Mouse (Mus musculus) lung, adult 2 months (tissue): ENCODE data around the gene Gm36028. TPM values are rescaled to one million over a fixed set of nuclear protein-coding genes. Genes with fewer than 3 reads are reported as not detected.

Experiments
- DNase-seq: peaks from one replicate; pipeline ENCODE4 v3.0.0; 2022
- H3K4me1 ChIP-seq: fragments of 200-500 bp; 2 replicates; pipeline ENCODE4 v1.6.1; 2011; ENCODE audit warnings: low read length; ENCODE audit not compliant: control insufficient read depth, insufficient read depth
- H3K4me3 ChIP-seq: fragments of 200-500 bp; replicated peaks from 2 replicates; pipeline ENCODE3; 2011; ENCODE audit warnings: low read depth, mild to moderate bottlenecking, control low read depth, low read length; ENCODE audit errors: extremely low read depth
- CTCF ChIP-seq: fragments of 200-500 bp; IDR thresholded peaks from 2 replicates; pipeline ENCODE4 v1.5.1; 2011; ENCODE audit warnings: mild to moderate bottlenecking, low read length, control low read depth; ENCODE audit not compliant: insufficient read depth
- POLR2A ChIP-seq: fragments of 200-500 bp; IDR thresholded peaks from 2 replicates; pipeline ENCODE4 v1.6.1; 2011; ENCODE audit warnings: low read depth, mild to moderate bottlenecking, control low read depth, low read length, borderline replicate concordance; ENCODE audit errors: extremely low read depth
- WGBS: fragments of 180-500 bp; shearing (Covaris S2); methylation state at CpG from one replicate; pipeline ENCODE4 v1.1.7; 2018; 5-methylcytosine and 5-hydroxymethylcytosine counted together
- polyA plus RNA-seq: library from polyadenylated mRNA; depleted of rRNA; stranded (reverse); fragments of >200 nt; gene quantifications from 2 replicates; pipeline ENCODE4 v1.2.3, GENCODE M21; 2012

Gene Gm36028
- polyA plus RNA-seq, 1 experiment, result 0.38 TPM

DNA sequence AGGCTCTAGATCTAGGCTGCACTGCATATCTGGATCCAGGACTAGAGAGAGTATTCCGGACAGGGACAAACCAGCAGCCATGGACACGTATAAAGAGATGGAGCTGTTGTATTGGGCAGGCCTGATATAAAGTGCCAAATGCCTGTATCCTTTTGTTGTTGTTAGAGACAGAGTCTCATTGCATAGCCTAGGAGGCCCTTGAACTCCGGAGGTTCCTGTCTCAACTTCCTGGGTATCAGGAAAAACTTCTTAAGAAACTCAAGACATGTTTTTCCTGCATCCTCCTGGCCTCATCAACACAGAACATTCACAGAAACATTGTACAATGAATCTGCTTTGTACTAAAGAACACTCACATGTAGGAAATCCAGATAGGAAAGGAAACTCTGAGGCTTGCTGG is 13.9 kb downstream of the Gm36028 start:
- no peak for DNase-seq
- WGBS, result 59% methylated on average over 3 of the region's 3 CpGs

DNA sequence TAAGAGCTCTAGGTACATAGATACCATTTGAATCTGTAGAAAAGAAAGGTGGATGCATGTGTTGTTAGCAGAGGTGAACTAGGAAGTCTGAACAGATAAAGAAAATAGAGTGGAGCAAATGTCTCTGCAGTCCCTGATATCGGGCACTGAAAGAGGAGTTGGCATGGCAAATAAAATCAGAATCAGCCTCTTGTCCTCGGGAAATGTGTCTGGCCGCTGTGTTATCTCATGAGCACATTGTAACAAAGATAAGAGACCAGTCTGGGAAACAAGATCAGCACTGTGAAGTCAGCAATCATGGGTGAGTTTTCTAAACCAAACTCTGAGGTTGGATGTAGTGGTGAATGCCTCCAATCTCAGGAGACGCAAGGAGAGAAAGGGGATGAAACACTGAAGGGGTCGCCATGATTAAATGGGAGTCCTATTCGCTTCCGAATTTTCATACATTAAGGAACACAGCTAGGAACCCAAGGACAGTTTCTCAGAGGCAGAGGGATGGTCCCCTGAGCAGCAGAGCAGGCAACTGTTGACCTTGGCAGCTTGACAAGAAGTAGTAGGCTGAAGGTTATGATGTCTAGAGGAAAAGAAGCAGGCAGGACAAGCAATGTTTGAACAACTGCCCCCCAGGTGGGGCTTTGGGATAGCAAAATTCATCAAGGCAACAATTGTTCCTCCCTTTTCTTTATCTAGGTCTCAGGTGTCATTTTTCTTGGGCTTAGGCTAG is 15.6 kb downstream of the Gm36028 start:
- DNase-seq, result no peak
- TF ChIP-seq POLR2A (no peak), CTCF (no peak)
- 48% methylated on average over 7 of the region's 7 CpGs for WGBS
- Histone ChIP-seq H3K4me3 (no peak overlapping the region), H3K4me1 (peaks cover 5% of the 10 kb centered on the region)

More for the DNA sequence above, 13.9 kb downstream of the Gm36028 start:
- no peak overlapping the region for H3K4me3 ChIP-seq
- TF ChIP-seq CTCF (no peak), POLR2A (no peak)
- H3K4me1 ChIP-seq, result peaks cover 7% of the 10 kb centered on the region

DNA sequence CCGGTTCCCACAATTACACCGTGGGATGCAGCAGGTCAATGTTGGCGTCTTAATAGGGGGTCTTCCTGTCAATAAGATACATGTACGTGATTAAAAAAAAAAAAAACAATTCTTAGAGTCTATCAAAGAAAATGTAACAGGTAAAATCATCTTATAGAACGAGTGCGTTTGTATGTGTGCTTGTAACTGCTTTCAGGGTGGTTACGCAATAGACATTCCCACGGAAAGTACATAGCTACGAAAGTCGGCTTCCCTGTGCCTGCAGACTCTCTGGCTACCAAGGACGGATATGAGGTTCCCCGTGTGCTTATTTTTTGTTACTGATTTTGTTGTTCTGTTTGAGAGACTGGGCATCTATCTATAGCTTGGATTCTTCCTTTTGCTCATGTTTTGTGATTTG is 17.2 kb downstream of the Gm36028 start:
- no peak overlapping the region for H3K4me3 ChIP-seq
- 57% methylated on average over 12 of the region's 12 CpGs for WGBS

DNA sequence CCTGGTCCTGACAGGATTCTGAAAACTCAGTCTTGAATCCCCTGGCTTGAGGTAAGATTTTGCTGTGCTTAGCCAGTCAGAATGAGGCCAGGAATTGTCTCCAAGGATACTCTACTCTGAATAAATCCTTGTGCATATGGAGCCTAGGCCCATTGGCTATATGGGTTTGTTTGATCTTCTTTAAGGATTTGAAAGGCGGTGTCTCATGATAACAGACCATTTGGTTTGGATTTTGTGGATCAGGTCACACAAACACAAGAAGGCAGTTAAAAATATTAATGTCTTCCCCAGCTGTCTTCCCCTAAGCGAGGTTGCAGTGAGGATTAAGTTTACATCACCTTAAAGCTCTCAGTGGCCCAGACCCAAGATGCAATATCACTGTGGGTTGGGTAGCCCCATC is 18.5 kb downstream of the Gm36028 start:
- TF ChIP-seq CTCF (no peak), POLR2A (no peak)
- Histone ChIP-seq H3K4me1 (peaks cover 4% of the 10 kb centered on the region), H3K4me3 (no peak overlapping the region)
- no peak for DNase-seq
- 83% methylated on average over 2 of the region's 2 CpGs for WGBS

More for the DNA sequence above, 17.2 kb downstream of the Gm36028 start:
- peaks cover 5% of the 10 kb centered on the region for H3K4me1 ChIP-seq
- TF ChIP-seq CTCF, result no peak
- no peak for TF ChIP-seq POLR2A
- DNase-seq, result no peak

DNA sequence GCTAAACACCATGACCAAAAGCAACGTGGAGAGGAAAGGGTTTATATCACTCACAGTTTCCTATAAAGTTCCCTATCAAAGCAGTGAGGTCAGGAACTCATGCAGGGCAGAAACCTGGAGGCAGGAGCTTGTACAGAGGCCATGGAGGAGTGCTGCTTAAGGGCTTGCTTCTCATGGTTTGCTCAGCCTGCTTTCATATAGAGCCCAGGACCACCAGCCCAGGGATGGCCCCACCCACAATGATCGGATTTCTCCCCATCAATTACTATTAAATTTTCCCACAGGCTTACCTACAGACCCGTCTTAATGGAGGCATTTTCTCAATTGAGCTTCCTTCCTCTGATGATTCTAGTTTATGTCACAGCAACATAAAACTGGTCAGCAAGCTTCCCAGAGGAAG is 23.4 kb downstream of the Gm36028 start:
- 50% methylated on average over 3 of the region's 3 CpGs for WGBS
- Histone ChIP-seq H3K4me3 (no peak overlapping the region), H3K4me1 (no peaks in the 10 kb centered on the region)
- DNase-seq, result no peak
- no peak for TF ChIP-seq CTCF
- no peak for TF ChIP-seq POLR2A

DNA sequence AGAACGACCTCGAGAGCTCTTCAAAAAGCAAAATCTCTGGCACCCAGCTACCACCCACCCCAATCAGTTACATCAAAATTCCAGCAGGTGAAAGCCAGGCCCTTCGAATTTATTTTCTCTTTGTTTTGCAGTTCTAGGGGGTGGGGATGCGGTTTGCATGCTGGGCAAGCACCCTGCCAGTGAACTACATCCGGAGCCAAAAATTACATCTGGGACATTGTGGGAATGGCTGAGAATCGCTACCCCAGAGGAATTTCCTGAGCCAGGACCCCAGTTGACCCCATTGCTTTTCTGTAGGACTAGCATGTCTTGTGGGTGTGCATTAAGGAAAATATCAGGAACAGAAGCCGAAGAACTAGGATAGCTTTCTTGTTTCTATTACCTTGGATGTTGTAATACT is 29.9 kb downstream of the Gm36028 start:
- no peak for DNase-seq

DNA sequence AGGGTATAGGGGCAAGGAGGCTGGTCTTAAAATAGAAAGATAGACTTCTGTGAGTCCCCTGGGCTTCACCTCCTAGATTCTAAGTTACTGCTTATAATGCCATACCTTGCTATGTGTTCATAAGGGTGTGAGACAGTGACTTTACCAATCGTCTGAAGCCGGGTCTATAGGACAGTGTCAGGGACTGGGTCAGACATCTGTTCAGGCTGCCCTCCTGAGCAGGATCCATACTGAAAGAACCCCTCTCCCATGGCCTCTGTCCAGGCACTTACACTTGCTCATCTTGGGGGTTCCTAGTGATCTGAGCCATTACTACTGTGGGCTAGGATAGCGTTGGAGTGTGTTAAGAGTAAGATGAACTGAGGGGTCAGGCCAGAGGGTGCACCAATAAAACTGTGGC is 34.7 kb downstream of the Gm36028 start:
- WGBS, result 95% methylated on average over 3 of the region's 3 CpGs
- no peak overlapping the region for H3K4me3 ChIP-seq
- H3K4me1 ChIP-seq, result no peaks in the 10 kb centered on the region
- DNase-seq, result no peak
- no peak for TF ChIP-seq POLR2A
- TF ChIP-seq CTCF, result no peak

More for the DNA sequence above, 29.9 kb downstream of the Gm36028 start:
- Histone ChIP-seq H3K4me3 (no peak overlapping the region), H3K4me1 (no peaks in the 10 kb centered on the region)
- TF ChIP-seq CTCF (no peak), POLR2A (no peak)
- WGBS, result 59% methylated on average over 7 of the region's 7 CpGs

DNA sequence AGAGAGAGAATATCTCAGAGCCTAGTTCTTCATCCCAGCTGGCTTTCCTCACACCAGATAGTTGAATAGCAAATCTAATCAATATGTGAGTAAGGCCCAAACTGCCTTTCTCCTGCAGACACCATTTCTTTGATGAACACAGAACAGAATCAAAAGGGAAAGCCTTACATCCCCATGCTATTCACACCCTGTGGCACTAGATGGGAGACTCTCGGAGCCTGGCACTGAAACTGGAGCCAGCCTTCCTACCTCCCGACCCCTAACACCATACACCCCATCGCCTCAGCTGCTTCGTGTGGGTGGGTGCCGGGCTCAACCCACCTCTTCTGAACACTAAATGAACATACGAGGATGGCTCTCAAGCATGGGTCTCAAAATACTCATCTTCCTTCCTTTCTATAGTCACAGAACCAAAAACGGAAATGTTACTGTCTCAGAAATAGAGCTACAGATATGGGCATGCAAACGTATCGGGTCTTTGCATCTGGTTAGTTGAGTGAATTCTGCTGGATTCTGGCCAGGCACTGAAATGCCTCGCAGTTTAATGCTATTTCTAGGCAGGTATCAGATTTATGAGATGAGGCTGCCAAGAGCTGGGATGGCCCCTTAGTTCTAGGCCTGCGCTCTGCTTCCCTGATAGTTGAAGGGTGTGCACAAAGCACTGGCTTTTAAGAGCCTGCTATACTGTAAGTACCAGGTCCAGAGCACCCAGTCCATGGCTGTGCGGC is 36.0 kb downstream of the Gm36028 start:
- WGBS, result 92% methylated on average over 12 of the region's 12 CpGs
- Histone ChIP-seq H3K4me3 (no peak overlapping the region), H3K4me1 (no peaks in the 10 kb centered on the region)
- no peak for DNase-seq
- TF ChIP-seq CTCF (no peak), POLR2A (no peak)

DNA sequence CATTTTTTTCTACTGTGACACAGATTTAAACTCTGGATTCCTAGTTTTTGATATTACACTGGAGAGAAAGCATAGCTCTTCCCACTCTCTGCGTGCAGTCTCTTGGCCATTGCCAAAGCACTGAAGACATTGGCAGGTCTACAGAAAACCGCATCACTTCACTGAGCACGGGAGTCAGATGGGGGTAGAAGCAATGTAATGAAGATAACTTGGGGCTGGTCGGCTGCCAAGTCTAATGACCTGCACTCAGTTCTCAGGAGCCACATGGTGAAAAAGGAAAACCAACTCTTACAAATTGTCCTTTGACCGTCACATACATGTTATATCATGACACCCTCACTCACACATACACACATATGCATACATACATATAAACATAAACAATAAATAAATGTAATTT is 37.0 kb downstream of the Gm36028 start:
- DNase-seq, result no peak
- WGBS, result 73% methylated on average over 5 of the region's 5 CpGs
- TF ChIP-seq POLR2A (no peak), CTCF (no peak)
- Histone ChIP-seq H3K4me1 (no peaks in the 10 kb centered on the region), H3K4me3 (no peak overlapping the region)

DNA sequence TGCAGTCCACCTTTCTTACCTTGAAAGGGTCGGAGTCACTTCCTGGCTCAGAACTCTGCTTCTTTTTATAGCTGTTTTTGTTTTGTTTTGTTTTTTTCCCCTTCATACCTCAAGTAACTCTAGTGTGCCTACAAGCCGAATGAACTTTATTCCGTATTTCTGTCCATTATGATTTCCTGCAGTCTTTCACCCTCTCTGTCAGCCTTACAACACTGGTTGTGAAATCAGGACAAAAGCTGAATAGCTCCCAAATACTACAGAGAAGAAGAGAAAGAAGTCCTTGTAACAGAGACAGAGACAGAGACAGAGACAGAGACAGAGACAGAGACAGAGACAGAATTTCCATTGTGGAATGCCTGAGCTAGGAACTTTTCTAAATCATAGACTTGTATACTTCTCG is 43.0 kb downstream of the Gm36028 start:
- peaks cover 6% of the 10 kb centered on the region for H3K4me1 ChIP-seq
- TF ChIP-seq CTCF (no peak), POLR2A (no peak)
- 90% methylated on average over 4 of the region's 4 CpGs for WGBS
- H3K4me3 ChIP-seq, result no peak overlapping the region
- no peak for DNase-seq
